Mouse (Mus musculus): Measurements from ENCODE around the gene Hacd4.

- TF ChIP-seq CTCF (IDR thresholded peaks at IDR 0.05; ENCODE audit: low read depth, low read length) (no peak), POLR2A (IDR thresholded peaks at IDR 0.05; ENCODE audit: borderline replicate concordance, low read depth, low read length) (no peak)
These were observed 2.1 kb upstream of the Hacd4 start for GRCm38 (mm10) chr4:88440814-88441213.

All from bone marrow macrophage, adult 2 months (primary cell).